Mouse (Mus musculus) urinary bladder, postnatal 4 days (tissue): ENCODE measurements around the gene Ak4.

ENCODE experiments used
- DNase-seq, 2 experiments: peaks; one replicate each; pipeline ENCODE4 v3.0.0; 2021 to 2022; ENCODE audit warnings: low spot score in 2 of 2

Ak4 gene

DNA sequence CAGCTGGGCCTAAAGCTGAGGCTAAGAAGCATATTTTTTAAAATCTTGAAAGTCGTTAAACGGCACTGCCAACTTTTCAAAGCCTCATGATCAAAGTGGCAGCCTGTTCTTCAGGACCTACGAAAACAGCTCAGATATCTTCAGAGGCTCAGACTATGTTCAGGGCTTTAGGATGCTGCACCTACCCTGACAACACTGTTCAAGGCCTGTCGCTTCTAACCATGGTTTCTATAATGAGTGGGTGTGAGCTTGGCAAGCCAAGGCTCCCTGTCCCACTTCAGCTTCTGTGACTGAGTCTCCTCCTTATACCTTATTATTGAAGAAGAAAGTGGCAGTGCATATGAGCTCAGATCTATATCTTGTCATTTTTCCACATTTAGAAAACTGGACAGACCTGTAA lies 40.3 kb downstream of the Ak4 start:
- DNase-seq: no peak

DNA sequence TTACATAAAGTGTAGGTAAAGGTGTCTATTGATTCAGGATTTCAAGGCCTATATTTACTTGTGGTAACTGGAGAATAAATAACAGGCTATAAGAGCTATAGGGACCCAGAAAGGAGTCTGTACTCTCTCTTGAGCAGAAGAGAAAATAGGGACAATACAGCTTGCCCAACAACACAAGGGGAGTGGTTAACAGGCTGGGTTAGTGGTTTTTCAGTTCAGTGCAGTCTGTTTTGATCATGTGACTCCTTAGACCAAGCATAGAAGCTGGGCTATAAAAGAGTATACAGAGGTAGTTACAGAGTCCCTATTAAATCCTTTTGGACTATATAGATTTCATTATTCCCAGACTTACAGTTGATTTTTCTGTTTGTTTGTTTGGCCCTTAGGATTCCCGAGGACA lies 41.0 kb downstream of the Ak4 start:
- no peak for DNase-seq

DNA sequence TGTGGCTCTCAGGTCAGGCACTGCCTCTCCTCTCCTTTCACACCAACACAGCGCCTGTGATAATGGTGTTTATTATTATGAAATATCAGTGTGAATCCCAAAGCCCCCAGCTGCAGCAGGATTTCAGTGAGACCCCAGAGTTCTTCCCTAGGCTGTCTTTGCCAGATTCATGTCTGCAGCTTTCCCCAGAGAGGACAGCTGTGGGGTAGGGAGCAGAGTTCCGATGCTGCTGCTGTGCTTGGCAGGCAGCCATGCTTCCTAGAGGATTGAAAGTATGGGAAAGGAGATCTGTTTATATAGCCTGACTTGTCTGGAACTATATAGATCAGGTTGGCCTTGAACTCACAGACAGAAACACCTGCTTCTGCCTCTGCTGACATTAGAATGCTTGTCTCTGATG lies 43.0 kb downstream of the Ak4 start:
- DNase-seq: no peak

DNA sequence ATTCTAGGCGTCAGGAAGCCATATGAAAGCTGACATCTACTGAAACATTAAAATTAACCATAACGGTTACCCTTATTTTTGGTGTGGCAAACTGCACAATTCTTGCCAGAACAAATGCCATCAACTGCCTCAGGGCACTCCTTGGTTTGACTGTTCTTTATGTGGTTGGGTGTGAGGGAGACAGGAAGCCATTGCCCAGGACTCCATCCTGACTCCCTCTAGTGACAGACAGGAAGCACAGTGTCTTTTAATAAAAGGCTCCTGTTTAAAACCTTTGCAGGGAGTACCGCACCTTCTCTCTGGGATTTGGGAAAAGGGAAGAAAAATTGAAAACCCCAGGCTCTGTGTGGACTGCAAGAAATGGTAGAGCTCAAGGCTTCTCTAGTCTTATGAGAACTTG lies 47.2 kb downstream of the Ak4 start:
- DNase-seq: no peak

DNA sequence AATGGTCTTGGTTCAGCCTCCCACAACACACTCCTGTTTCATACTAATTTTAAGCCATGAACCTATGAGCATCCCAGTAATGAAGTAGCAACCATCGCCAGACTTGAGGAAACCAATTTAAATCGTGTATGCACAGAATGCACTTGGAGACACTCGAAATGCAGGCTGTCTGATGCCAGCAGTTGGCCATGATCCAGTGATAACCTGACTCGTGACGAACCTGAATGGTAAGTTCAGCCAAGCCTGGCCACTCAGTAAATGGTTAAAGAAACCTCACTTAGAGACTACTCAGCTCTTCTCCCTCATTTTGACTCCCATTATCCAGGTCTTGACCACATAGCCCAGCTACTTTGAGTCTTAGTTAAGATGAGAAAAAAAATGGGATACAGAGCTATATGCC lies 50.2 kb downstream of the Ak4 start:
- DNase-seq: no peak

DNA sequence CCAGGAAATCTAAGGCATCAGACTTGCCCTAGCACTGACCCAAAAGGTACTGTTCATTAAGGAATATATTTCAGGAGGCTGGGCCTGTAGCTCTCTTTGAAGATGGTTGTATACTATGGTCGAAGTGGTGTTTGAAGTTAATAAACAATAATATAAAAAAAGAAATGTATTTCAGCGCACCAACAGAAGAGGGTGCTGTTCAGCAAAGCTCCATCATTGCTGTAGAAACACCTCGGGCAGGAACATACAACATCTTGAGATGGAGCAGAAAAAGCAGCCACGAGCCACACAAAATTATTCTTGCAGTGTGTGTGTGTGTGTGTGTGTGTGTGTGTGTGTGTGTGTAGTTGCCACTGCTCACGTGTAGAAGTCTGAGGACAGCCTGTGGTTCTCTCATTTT lies 51.5 kb downstream of the Ak4 start:
- DNase-seq: no peak

DNA sequence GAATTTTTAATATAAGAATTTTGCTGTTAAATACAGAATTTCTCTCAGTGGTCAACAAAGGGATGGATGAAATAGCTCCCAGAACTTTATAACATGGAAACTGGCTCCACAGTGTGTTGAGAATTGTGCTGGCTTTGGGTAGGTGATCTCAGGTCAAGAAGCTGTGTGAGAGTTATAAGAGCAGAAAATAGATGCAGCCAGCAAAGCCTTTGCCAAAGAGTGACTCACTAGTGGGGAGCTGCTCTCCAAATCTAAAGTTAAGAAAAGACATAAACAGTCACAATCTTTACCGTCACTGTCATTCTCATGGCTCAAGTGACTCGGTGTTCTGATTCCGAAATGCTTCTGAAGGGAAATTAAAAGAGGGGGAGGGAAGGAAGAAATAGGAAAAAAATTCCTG lies 53.7 kb downstream of the Ak4 start:
- no peak for DNase-seq

DNA sequence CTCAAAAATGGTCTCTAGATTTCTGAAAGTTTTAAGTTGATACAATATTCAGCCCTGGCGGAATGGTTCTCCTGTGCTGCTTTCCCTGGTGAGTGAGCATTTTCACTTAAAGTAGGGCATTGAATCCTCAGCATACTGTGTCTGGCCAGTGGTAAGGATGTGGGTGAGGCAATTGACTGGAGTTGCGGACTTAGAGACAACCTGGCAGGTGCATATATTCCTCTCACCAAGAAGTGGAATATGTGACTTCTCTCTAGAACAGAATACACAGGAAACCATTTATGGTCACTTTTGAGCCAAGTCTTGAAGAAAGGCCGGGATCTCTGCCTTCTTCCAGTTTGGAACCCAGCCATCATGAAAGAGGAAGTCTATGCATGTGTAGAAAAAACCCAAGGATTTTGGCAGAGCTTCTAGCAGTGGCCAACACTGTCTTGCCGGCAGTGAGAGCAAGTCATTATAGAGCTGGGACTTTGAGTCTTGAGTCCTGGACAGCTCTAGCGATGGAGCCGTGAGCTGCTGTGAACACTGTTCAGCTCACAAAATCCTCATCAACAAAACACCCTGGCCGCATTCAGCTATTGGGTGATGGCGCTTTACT lies 71.3 kb downstream of the Ak4 start:
- DNase-seq: no peak

DNA sequence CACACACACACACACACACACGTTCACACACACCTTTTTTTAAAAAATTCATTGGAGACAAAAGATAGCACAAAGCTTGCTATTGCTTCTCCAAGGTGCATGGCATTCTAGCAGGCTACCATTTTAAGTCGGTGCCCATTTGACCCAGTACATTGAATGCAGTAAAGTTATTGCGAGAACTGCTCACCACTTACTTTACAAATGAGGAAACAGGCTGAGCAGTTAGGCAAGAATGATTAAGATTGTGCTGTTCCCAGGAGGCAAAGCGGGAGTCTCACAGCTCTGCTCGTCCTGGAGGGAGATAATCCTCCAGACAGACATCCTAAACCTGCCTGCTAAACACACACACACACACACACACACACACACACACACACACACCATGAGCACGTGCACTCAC lies 72.6 kb downstream of the Ak4 start:
- no peak for DNase-seq

DNA sequence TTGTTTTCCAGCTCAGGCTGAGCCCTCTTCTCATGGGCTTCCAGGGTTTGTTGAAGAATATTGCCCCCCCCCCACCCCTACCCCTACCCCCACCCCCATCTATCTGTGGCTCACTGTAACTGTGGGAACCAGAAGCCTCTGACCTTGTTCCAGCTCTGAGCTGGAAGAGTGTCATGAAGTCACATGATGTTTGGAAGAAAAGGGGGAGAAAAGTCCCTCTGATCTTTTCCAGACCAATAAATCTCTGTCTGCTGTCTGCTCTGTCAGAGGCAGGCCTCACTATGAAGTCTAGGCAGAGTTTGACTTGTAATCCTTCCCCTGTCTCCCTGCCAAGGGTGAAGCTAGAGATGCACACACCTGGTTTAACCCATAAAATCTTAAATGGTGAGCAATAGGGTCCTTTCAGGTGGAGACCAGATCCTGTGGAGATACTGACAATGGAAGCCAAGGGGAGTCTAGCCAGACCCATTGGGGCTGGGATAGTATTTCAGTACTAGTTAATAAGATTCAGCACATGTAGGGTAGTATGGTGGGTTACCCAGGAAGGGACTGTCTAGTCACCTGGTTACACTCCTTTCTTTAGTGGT lies 74.6 kb downstream of the Ak4 start:
- DNase-seq: no peak

DNA sequence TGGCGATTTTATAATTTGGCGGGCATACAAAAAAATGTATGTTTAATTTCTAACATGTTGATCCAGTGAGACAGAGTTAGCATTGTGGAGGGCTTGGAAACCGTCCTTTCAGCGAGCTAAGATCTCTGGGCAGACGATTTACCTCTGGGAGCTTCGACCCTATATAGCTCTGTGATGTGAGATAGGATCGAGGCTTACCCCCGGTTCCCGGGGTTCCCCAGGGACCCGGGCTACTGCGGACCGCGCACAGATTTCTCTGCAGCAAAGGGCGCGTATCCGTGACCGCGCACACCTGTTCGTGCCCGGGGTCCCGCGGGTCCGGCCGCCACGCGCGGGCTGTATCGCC lies 77.1 kb downstream of the Ak4 start:
- DNase-seq: no peak

DNA sequence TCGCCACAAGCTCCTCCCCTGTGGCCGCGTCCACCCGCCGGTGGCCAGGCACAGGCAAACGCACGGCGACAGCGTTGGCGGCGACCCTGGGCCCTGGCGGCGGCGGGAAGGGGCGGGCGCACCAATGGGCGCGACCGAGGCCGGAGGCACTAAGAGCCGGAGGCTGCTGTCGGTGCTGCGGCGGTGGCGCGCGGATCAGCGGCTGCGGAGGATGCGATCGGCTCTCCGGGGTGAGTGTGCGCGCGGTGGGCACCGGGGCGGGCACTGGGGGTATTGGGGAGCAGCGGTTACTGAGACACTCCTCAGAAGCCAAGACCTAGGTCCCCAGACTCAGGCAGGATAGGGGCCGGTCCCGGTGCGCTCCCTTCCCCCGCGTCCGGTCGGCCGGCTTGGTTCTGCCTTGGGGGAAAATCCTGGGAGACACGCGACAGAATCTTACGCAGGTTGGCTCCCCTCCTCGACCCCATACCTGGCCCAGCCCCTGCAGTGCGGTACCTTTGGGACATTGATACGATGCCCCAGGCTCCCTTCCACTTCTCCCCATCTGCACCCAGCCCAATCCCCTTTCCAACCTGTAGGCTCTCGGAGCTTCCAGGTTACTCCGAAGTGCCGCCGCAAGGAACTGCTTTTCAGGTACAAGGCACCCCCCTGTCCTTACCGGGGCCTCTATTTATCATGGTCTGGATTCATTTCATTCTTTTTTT lies 77.6 kb downstream of the Ak4 start, which contains the start of gene Dnajc6:
Dnajc6 (plus strand) TSS at position 115 of the 704 bp plus-strand sequence.
- DNase-seq: no peak

DNA sequence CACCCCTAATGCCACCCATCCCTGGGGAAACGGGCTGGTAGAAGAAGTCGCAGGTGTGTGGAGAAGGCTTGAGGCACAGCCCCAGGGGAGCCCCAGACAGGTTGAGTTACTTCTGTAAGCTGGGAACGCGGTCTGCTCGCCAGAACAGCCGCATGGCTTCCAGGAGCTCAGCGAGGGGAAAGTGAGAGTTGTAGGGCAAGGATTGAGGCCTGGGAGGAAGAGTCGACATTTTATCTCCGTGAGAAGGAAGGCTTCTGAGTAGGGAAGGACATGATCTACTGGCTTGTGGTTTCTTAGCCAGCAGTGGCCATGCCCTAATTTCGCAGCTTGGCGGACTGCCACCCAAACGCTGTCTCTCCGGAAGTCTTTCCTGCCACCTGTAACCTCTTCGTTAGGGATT lies 78.3 kb downstream of the Ak4 start:
- no peak for DNase-seq

DNA sequence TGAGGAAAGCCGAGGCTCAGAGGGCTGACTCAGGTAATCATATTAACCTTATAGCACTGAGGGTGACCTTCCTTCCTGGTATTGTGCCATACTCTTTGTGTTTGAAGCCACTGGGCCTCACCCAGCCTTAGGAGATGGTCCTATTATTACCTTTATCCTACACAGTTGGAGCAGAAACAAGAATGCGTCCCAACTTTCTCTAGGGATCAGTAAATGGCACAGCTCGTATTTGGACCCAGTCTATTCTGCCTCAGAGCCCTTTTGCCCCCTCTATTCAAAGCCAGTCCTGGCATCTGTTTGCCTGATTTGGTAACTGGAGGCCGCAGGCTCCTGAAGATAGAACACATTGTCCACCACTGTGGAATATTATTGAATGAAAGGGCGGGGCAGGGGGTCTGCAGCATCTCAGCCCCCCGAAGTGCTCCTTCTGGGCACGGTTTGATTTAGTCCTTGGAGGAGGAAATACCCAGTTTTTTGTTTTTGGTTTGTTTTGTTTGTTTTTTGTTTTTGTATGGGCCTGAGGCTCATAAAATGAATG lies 85.5 kb downstream of the Ak4 start:
- no peak for DNase-seq

DNA sequence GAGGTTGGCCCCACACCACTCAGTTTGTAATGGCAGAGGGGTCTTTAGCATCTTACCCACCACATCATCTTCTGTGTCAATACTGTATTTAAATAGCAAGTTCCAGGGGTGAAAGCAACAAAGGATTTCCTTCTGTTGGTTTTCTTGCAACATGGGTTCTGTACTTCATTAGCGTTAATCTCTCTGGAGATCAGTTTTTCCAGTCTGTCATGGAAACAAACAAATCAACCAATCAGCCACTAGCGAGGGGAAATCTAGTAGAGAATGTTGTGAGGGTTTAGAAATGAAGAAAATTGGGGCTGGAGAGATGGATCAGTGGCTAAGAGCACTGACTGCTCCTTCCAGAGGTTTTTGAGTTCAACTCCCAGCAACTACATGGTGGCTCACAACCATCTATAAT lies 86.9 kb downstream of the Ak4 start:
- no peak for DNase-seq

DNA sequence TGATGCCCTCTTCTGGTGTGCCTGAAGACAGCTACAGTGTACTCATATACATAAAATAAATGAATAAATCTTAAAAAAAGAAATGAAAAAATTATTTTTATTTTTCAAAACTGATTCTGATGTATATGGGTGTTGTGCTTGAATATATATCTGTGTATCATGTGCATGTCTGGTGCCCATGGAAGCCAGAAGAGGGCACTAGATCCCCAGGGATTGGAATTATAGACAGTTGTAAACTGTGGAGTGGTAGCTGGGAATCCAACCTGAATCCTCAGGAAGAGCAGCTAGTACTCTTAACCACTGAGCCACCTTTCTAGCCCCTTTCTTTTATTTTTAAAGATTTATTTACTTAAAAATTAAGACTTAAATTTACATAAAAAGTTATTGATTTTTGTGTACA lies 87.3 kb downstream of the Ak4 start:
- no peak for DNase-seq

DNA sequence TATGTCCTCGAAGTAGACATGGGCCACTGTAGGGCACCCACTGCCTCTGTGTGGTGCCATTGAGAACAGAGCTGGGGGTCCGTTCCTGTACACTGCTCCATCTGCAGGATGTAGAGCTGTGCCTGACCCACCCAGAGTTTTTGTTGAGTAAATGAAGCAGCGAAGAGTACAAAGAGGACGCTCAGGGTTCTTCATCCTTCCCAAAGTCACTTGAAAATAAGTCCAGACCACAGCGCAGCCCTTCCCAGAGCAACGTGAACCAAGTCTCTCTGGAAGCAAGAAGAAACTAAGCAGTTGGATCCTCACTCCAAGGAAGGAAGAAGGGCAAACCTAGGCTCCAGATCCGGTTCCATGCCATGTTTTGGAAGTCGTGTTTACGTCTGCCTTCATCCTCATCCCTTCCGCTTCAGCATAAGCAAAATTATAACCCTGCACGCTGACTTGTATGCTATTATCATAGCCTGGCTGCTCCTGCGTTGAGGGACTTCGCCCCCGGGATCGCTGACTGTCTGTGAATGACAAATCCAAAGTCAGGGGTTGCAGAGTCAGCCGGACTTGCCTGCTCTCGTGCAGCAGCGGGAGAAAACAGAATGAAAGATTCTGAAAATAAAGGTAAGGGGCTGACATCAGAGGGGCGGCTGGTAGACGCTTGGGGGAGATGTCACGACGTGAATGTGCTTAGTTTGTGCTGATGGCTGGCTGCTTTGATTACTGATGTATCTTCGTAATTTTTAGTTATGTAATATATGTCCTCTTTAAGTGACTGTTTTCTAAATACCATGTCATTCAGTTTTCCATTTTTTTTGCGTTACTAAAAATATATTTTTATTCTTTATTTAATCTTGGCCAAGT lies 88.7 kb downstream of the Ak4 start:
- no peak for DNase-seq

DNA sequence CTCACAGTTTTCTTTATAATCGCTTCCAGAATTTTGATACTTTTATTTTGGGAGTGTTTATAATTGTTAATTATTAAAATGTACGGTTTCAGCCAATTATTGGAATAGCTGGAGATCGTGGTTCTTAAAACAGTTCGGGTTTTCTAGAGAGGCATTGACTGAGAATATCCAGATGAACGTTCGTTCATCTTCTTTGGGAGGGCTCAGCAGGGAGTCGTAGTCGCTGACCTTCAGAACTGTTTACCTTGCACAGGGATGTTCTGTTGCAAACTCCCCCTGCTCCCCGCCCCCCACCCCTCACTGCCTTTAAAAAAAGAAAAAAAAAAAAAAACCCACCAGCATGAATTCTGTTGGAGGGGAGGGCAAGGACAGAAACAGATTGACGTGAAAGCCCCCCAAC lies 89.4 kb downstream of the Ak4 start:
- no peak for DNase-seq

DNA sequence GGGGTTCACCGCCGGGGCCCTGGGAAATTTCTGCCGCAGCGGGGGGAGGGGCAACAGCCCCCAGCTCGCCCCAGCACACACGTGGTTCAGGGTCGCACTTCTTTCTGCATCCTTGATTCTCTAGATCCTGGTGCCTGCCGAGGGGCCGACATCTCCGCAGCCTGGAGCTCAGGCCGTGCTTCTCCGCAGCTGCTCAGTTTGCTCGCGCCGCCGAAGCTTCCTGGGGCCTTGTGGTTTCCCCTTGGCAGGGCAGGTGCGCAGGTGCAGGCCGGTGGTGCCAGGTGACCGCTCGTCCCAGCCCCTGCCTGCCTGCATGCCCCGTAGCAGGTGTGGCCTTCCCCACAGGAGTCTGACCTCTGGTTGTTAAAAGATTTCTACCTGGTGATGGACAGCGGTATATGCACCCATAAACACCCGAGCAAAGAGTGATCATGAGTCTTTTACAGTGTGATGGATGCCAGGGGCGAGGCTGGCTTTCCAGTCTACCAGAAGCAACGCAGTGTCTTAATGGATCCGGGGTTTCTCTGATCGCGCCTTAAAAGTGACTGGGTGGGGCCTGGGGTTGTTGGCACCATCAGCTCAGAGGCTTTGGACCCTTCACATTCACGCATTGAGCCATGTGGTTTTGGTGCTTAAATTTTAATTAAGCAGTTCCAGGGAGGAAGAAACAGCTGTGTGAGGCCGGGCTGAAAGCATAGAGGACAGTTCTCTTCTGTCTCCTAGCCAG lies 89.9 kb downstream of the Ak4 start:
- no peak for DNase-seq

DNA sequence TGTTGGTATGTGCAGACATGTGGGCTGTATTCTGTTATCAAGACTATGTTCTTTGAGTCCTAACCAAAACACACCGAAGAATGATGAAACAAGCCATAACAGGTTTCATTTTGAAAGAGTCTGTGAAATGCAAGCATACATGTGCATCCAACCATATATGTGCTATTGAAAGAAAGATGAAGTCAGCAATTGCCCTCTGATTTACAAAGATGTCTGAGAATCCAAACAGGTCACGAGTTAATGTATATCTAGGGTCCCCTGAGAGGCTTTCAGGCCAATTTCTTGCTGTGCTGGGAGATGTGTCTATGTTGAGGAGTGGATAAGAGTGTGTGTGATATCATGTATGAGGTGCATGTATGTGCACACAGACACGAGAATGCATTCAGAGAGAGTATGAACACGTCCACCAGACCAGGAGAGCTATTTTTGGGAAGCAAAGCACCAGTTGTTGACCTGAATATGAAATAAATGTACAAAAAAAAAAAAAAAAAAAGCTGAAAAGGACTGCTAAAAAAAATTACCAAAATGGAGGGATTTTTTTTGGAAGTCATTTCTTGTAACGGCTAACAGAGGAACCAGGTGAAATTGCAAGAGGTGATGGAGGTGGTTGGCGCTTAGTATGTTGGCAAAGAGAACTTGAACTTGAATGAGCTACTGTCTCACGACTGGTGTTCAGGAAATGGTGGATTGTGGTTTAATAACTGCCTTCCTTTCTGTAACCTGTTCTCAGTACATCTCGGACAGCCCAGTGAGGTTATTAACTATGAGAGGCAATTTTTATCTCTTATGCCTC lies 91.2 kb downstream of the Ak4 start:
- DNase-seq: no peak

DNA sequence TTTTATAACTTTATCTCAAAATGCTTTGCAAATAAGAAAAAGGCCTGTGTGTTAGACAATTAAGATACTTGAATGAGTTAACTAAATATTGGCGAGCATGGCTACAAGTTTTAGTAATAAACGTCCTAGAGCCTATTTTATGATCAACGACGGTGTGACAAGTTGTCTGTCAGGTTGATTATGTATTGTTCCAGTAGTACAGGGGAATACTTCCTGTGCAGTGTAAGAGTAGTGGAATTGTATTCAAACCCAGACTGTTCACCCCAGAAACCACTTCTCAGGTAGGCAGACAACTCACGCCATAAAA lies 91.8 kb downstream of the Ak4 start:
- no peak for DNase-seq
